Mouse (Mus musculus): ENCODE results near the gene Mus81.

- TF ChIP-seq CTCF (IDR thresholded peaks at IDR 0.05; ENCODE audit: low read depth): no peak
- TF ChIP-seq EP300 (optimal IDR thresholded peaks at IDR 0.05): no peak
Measured at GRCm38 (mm10) chr19:5457746-5458442, 30.3 kb downstream of the Mus81 start, which contains the start of gene Ccdc85b.
